Mouse (Mus musculus) neutrophil, adult 5-6 weeks (primary cell): Measurements from ENCODE around the gene Gm13278. TPM values are rescaled to one million over a fixed set of nuclear protein-coding genes. Genes with fewer than 3 reads are reported as not detected.

Experiments
- total RNA-seq: library from RNA; stranded (forward); fragments of 200-1000 nt; gene quantifications from 2 replicates; pipeline ENCODE4 v1.2.3, GENCODE M21; 2017

Gene Gm13278
- total RNA-seq, 1 experiment from 2014 or later, result not detected

Other genes with a start within 250 kb of the Gm13278 start
- not detected in 2 replicates for gene Ifna15, start 233.3 kb upstream of the Gm13278 start, total RNA-seq
- not detected in 2 replicates for gene Ifna14, start 219.8 kb upstream of the Gm13278 start, total RNA-seq
- not detected in 2 replicates for gene Ifna9, start 199.2 kb upstream of the Gm13278 start, total RNA-seq
- gene Ifna12, start 188.2 kb upstream of the Gm13278 start, total RNA-seq, result not detected in 2 replicates
- not detected in 2 replicates for gene C87499, start 157.1 kb upstream of the Gm13278 start, total RNA-seq
- gene Ifna13, start 147.1 kb upstream of the Gm13278 start, total RNA-seq, result not detected in 2 replicates
- gene Ifna16, start 114.6 kb upstream of the Gm13278 start, total RNA-seq, result not detected in 2 replicates
- gene Ifna2, start 107.6 kb upstream of the Gm13278 start, total RNA-seq, result not detected in 2 replicates
- gene Ifnab, start 100.2 kb upstream of the Gm13278 start, total RNA-seq, result not detected in 2 replicates
- gene Gm26566, start 69.7 kb upstream of the Gm13278 start, total RNA-seq, result 0.93 TPM in 1 of 2 replicates, not detected in the other
- 45.5 and 48.4 TPM in 2 replicates for gene Klhl9, start 69.1 kb upstream of the Gm13278 start, total RNA-seq
- not detected in 2 replicates for gene Gm13271, start 36.7 kb upstream of the Gm13278 start, total RNA-seq
- gene Gm13283, start 31.4 kb upstream of the Gm13278 start, total RNA-seq, result 0.35 TPM in 1 of 2 replicates, not detected in the other
- gene Gm13290, start 17.7 kb upstream of the Gm13278 start, total RNA-seq, result not detected in 2 replicates
- gene Gm13289, start 14.6 kb upstream of the Gm13278 start, total RNA-seq, result not detected in 2 replicates
- not detected in 2 replicates for gene Gm13272, start 11.7 kb upstream of the Gm13278 start, total RNA-seq
- gene Ifnz, start 9.4 kb upstream of the Gm13278 start, total RNA-seq, result not detected in 2 replicates
- gene Gm13276, start 5.8 kb upstream of the Gm13278 start, total RNA-seq, result not detected in 2 replicates
- not detected in 2 replicates for gene Gm13277, start 2.9 kb upstream of the Gm13278 start, total RNA-seq
- gene Gm13275, start 2.9 kb downstream of the Gm13278 start, total RNA-seq, result not detected in 2 replicates
- gene Gm13279, start 5.8 kb downstream of the Gm13278 start, total RNA-seq, result not detected in 2 replicates
- not detected in 2 replicates for gene Gm13285, start 8.1 kb downstream of the Gm13278 start, total RNA-seq
- not detected in 2 replicates for gene Gm13287, start 11.7 kb downstream of the Gm13278 start, total RNA-seq
- not detected in 2 replicates for gene Gm13288, start 14.0 kb downstream of the Gm13278 start, total RNA-seq
- not detected in 2 replicates for gene Ifna7, start 24.7 kb downstream of the Gm13278 start, total RNA-seq
- not detected in 2 replicates for gene Ifna11, start 28.4 kb downstream of the Gm13278 start, total RNA-seq
- not detected in 2 replicates for gene Ifna6, start 35.9 kb downstream of the Gm13278 start, total RNA-seq
- not detected in 2 replicates for gene Ifna5, start 44.0 kb downstream of the Gm13278 start, total RNA-seq
- not detected in 2 replicates for gene Ifna4, start 50.3 kb downstream of the Gm13278 start, total RNA-seq
- gene Ifna1, start 58.5 kb downstream of the Gm13278 start, total RNA-seq, result not detected in 2 replicates
- not detected in 2 replicates for gene Ifne, start 88.7 kb downstream of the Gm13278 start, total RNA-seq